Mouse (Mus musculus): ENCODE results near the gene Trim13. TPM values are rescaled to one million over a fixed set of nuclear protein-coding genes. Genes with fewer than 3 reads are reported as not detected.
"Not testable (repeated sequence)": the region's sequence is repeated elsewhere in the genome, so short reads cannot be mapped to it uniquely, and the experiment has no call there.

Trim13 gene
- total RNA-seq, 2 experiments from 2014 or later = 7.2 to 7.4 TPM

DNA sequence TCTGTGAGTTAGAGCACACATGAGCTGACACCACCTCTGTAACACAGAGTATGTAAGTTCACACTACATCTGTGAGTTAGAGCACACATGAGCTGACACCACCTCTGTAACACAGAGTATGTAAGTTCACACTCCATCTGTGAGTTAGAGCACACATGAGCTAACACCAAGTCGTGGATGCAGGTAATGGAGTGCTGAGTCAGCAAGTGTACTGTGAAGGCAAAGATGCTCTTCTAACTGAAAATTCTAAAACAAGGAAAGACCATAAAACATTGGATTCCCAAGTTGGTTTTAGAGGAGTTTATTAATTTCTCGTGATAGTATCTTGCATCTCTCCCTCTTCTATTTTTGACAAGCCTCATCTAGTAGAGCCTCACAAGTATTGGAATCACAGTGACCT, 8.0 kb downstream of the Trim13 start:
- intact Hi-C loops (cut with DNase I); DNase-seq: not testable (repeated sequence)

GRCm38 (mm10) chr14:61607157-61607556, 9.1 kb downstream of the Trim13 start, which contains the start of gene Kcnrg:
Gene Kcnrg, plus strand, starts transcription at chr14:61607457.
- intact Hi-C loops (cut with DNase I) = no loop called here
- no peak for DNase-seq

GRCm38 (mm10) chr14:61611766-61612165, 13.7 kb downstream of the Trim13 start:
- DNase-seq = no peak
- intact Hi-C loops (cut with DNase I) = no loop called here

- intact Hi-C loops (cut with DNase I) = no loop called here
- DNase-seq = no peak
Measured at GRCm38 (mm10) chr14:61613319-61613718, 15.3 kb downstream of the Trim13 start.

GRCm38 (mm10) chr14:61620371-61620770, 22.3 kb downstream of the Trim13 start:
- intact Hi-C loops (cut with DNase I) = no loop called here
- DNase-seq = no peak

DNA sequence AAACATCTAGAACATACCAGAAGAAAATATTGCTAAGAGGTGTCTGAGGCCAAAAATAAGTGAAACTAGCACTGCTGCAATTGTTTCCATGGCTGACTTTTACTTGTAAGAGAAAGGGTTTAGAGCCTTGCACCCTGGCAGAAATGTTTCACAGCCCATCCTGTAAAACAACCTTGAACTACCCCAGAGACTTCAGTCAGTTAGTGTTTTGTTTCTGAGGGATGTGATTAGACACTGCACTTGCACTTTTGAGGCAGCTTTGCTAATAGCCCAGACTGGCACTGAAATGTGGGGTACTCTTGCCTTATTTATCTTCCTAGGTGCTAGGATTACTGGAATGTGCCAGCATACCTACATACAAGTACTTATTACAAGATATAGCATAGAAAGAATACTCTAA, 37.9 kb downstream of the Trim13 start:
- DNase-seq = no peak
- intact Hi-C loops (cut with DNase I) = loop anchor here (5.0 kb wide), 1 partner anchor 34 kb away; no protein-coding TSS in a partner anchor

GRCm38 (mm10) chr14:61642668-61643067, 44.6 kb downstream of the Trim13 start:
- intact Hi-C loops (cut with DNase I) = loop anchor here (10.0 kb wide), 1 partner anchor 1602 kb away; no protein-coding TSS in a partner anchor
- no peak for DNase-seq

GRCm38 (mm10) chr14:61645547-61645946, 47.5 kb downstream of the Trim13 start:
- intact Hi-C loops (cut with DNase I) = loop anchor here (5.0 to 10.0 kb wide), 3 partner anchors 68 to 1599 kb away; partner anchors contain the start of gene Spryd7
- DNase-seq = no peak

DNA sequence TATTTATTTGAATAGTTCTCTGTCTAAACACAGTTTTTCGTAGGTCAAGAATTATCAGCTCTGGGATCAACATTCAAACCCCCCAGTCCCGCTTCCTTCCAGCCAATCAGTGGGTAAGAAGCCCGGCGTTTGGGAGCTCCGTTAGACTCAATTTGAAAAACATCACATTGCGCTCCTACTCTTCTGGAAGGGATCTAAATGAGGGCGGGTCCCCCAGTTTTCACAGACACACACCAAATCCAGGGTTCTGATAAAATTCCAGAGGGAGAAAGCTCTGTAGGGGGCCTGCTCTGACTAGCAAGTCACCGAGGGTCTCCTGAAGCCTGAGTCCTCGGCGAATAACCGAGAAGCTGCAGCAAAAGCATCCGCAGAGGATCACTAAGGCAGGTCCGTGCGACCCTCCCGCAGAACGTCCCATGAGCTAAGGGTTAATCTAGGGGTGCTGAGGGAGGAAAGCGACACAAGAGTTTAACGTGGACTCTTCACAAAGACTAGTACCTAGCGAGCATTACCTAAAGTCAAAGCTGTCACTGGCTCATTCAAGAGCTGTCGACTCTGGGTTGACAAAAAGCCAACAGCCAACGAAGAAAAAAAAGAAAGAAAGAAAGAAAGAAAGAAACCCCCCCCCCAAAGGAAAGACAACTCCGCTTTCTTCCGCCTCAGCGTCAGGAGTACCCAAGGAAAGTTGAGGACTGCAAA, 49.3 kb downstream of the Trim13 start:
- peak; percentile 38 to 50 for DNase-seq
- intact Hi-C loops (cut with DNase I) = loop anchor here (5.0 to 10.0 kb wide), 3 partner anchors 70 to 1597 kb away; partner anchors contain the start of gene Spryd7

GRCm38 (mm10) chr14:61647881-61648684, 50.0 kb downstream of the Trim13 start:
- peak; percentile 67 to 68 for DNase-seq
- intact Hi-C loops (cut with DNase I) = loop anchor here (2.0 to 10.0 kb wide), 4 partner anchors 35 to 1597 kb away; partner anchors contain the start of gene Spryd7

GRCm38 (mm10) chr14:61648685-61649504, 50.8 kb downstream of the Trim13 start:
- intact Hi-C loops (cut with DNase I) = loop anchor here (2.0 to 10.0 kb wide), 4 partner anchors 34 to 1596 kb away; partner anchors contain the start of gene Spryd7
- peak; percentile 97 to 98 for DNase-seq

DNA sequence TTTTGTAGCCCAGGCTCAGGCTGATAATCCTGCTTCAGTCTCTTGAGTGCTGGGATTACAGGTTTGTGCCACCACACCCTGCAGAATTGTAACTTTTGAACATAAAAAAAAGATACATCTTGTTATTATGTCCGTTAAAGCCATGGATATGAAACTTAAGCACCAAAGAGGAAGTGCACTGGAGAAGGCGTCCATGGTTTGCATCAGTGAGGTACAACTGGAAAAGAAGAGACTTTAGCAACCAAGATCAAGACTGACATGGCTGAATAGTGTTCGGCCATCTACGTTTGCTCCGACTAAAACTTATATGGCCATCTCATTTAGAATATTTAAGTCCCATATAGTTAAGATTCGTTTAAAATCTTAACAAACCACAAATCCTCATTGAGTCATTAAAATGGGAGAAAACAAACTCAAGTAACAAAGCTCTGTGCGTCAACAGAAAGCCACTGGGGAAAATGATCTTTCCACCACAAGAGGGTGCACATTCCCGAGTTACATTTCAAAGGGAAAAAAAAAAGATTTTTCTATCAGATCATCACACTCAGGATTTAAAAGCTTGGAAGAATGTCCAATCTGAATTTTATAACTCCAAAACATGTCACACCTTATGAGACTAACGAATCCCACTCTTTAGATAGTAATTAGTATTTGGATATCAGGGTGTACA, 52.4 kb downstream of the Trim13 start:
- intact Hi-C loops (cut with DNase I) = loop anchor here (2.0 to 5.0 kb wide), 2 partner anchors 390 to 602 kb away; no protein-coding TSS in a partner anchor

More for the DNA sequence above, 52.4 kb downstream of the Trim13 start:
- peak in 1 of 2 experiments; percentile 52 for DNase-seq

Small RNA genes within 50 kb of the gene (microRNA-seq; reads per million reads assigned to microRNA genes)
- gene Mir15a = 957 to 1,197 reads per million in 2 experiments
- 131 to 774 reads per million in 2 experiments for gene Mir16-1

Other genes starting within 250 kb of the Trim13 start
- gene Ebpl, start 237.8 kb upstream of the Trim13 start, total RNA-seq (2021) = 1 to 10 TPM; 1.1 to 1.2 TPM
- gene Kpna3, start 158.4 kb upstream of the Trim13 start, total RNA-seq (2021) = 10 to 100 TPM; 40.1 to 43.0 TPM
- gene Spryd7, start 41.4 kb upstream of the Trim13 start, total RNA-seq (2021) = 10 to 100 TPM; 51.3 to 55.6 TPM
- gene Kcnrg, start 9.2 kb downstream of the Trim13 start, total RNA-seq (2021) = under 1 TPM in 1 of 2 experiments, not detected in 1; 0.62 TPM